Mouse (Mus musculus) stomach, embryonic 15.5 days (tissue): ENCODE measurements around the gene Lpcat1. TPM values are rescaled to one million over a fixed set of nuclear protein-coding genes. Genes with fewer than 3 reads are reported as not detected.

Experiments used
- ATAC-seq: fragments of 200-750 bp; cut with Nextera tagmentation; 2 replicates; pipeline ENCODE4 v1.8.0; 2017; ENCODE audit warnings: low read depth, moderate number of reproducible peaks, moderate TSS enrichment; ENCODE audit not compliant: insufficient read depth, low FRiP score
- H3K27ac ChIP-seq: fragments of 300-500 bp; sonication (generic); 2 replicates; pipeline ENCODE4 v1.5.1; 2015; ENCODE audit warnings: mild to moderate bottlenecking, inconsistent platforms
- H3K27me3 ChIP-seq: fragments of 300-500 bp; sonication (generic); replicated peaks from 2 replicates; pipeline ENCODE4 v1.6.1; 2015; ENCODE audit warnings: inconsistent platforms
- H3K36me3 ChIP-seq: fragments of 300-500 bp; sonication (generic); 2 replicates; pipeline ENCODE4 v1.6.1; 2015; ENCODE audit warnings: inconsistent platforms
- H3K4me1 ChIP-seq: fragments of 300-500 bp; sonication (generic); 2 replicates; pipeline ENCODE4 v1.6.1; 2015; ENCODE audit warnings: inconsistent platforms
- H3K4me2 ChIP-seq: fragments of 300-500 bp; sonication (generic); 2 replicates; pipeline ENCODE4 v1.6.1; 2015; ENCODE audit warnings: mild to moderate bottlenecking, inconsistent platforms
- H3K4me3 ChIP-seq: fragments of 300-500 bp; sonication (generic); replicated peaks from 2 replicates; pipeline ENCODE4 v1.5.1; 2015; ENCODE audit warnings: inconsistent platforms
- H3K9ac ChIP-seq: fragments of 300-500 bp; sonication (generic); 2 replicates; pipeline ENCODE4 v1.6.1; 2015; ENCODE audit warnings: inconsistent platforms
- H3K9me3 ChIP-seq: fragments of 300-500 bp; sonication (generic); 2 replicates; pipeline ENCODE4 v1.6.1; 2016; ENCODE audit warnings: inconsistent platforms
- WGBS: fragments of 180-500 bp; shearing (Covaris S2); methylation state at CpG from one replicate; pipeline ENCODE4 v1.1.7; 2015; 5-methylcytosine and 5-hydroxymethylcytosine counted together
- polyA plus RNA-seq: library from polyadenylated mRNA; unstranded; fragments of >200 nt; fragmentation: Nextera tagmentation; extraction: Ambion mirVana; gene quantifications from 2 replicates; pipeline ENCODE4 v1.2.1, GENCODE M21; 2015

Lpcat1 gene
- polyA plus RNA-seq = 26.8 and 33.6 TPM in 2 replicates

GRCm38 (mm10) chr13:73467034-73467420 is at the start of gene Lpcat1:
Gene Lpcat1 (plus strand): TSS chr13:73467197.
- no peaks in the 10 kb centered on the region for H3K36me3 ChIP-seq
- peak within 1 kb of the TSS; percentile 86 for H3K4me3 ChIP-seq
- H3K27ac ChIP-seq = peak within 1 kb of the TSS; percentile 97
- H3K4me1 ChIP-seq = peaks cover 18% of the 10 kb centered on the region; the same call in 1 of the 2 replicates
- H3K9me3 ChIP-seq = no peaks in the 10 kb centered on the region
- H3K27me3 ChIP-seq = no peaks in the 10 kb centered on the region
- WGBS = under 1% methylated on average over 35 of the region's 35 CpGs
- peak; percentile 95 for ATAC-seq
- peak within 1 kb of the TSS; percentile 79 for H3K9ac ChIP-seq
- H3K4me2 ChIP-seq = peak within 1 kb of the TSS; percentile 77

GRCm38 (mm10) chr13:73417478-73418220 is 49.3 kb upstream of the Lpcat1 start:
- Histone ChIP-seq H3K36me3 (no peaks in the 10 kb centered on the region), H3K4me1 (no peaks in the 10 kb centered on the region), H3K4me3 (no peak overlapping the region), H3K9me3 (no peaks in the 10 kb centered on the region), H3K9ac (no peak overlapping the region), H3K4me2 (no peak overlapping the region), H3K27me3 (no peaks in the 10 kb centered on the region), H3K27ac (no peak overlapping the region)
- ATAC-seq = no peak
- 35% methylated on average over 15 of the region's 15 CpGs for WGBS

- H3K4me1 ChIP-seq = no peaks in the 10 kb centered on the region
- H3K27me3 ChIP-seq = 0 out of 2 replicates have a peak, but pooled peaks cover 3% of the 10 kb centered on the region
- H3K27ac ChIP-seq = no peak overlapping the region
- no peak overlapping the region for H3K4me2 ChIP-seq
- WGBS = 70% methylated on average over 12 of the region's 12 CpGs
- no peak overlapping the region for H3K4me3 ChIP-seq
- no peak for ATAC-seq
- H3K9me3 ChIP-seq = no peaks in the 10 kb centered on the region
- no peak overlapping the region for H3K9ac ChIP-seq
- H3K36me3 ChIP-seq = no peaks in the 10 kb centered on the region
These were observed 48.7 kb upstream of the Lpcat1 start for GRCm38 (mm10) chr13:73418297-73418696.

- no peak for ATAC-seq
- Histone ChIP-seq H3K4me3 (no peak overlapping the region), H3K4me1 (no peaks in the 10 kb centered on the region), H3K9me3 (no peaks in the 10 kb centered on the region), H3K4me2 (no peak overlapping the region), H3K27me3 (0 out of 2 replicates have a peak, but pooled peaks cover 3% of the 10 kb centered on the region), H3K27ac (no peak overlapping the region), H3K9ac (no peak overlapping the region), H3K36me3 (no peaks in the 10 kb centered on the region)
- 71% methylated on average over 5 of the region's 5 CpGs for WGBS
These were observed 47.8 kb upstream of the Lpcat1 start for GRCm38 (mm10) chr13:73419244-73419643.

GRCm38 (mm10) chr13:73423043-73423442 is 44.0 kb upstream of the Lpcat1 start:
- WGBS = 59% methylated on average over 4 of the region's 4 CpGs
- no peak for ATAC-seq

GRCm38 (mm10) chr13:73425035-73425434 is 42.0 kb upstream of the Lpcat1 start:
- Histone ChIP-seq H3K27me3 (0 out of 2 replicates have a peak, but pooled peaks cover 7% of the 10 kb centered on the region), H3K9ac (no peak overlapping the region), H3K4me1 (no peaks in the 10 kb centered on the region), H3K4me3 (no peak overlapping the region), H3K36me3 (no peaks in the 10 kb centered on the region), H3K27ac (no peak overlapping the region), H3K4me2 (no peak overlapping the region), H3K9me3 (no peaks in the 10 kb centered on the region)
- ATAC-seq = no peak
- 63% methylated on average over 6 of the region's 6 CpGs for WGBS

More at GRCm38 (mm10) chr13:73423043-73423442, 44.0 kb upstream of the Lpcat1 start:
- Histone ChIP-seq H3K9ac (no peak overlapping the region), H3K4me2 (no peak overlapping the region), H3K9me3 (no peaks in the 10 kb centered on the region), H3K4me3 (no peak overlapping the region), H3K27me3 (0 out of 2 replicates have a peak, but pooled peaks cover 7% of the 10 kb centered on the region), H3K27ac (no peak overlapping the region), H3K4me1 (no peaks in the 10 kb centered on the region), H3K36me3 (no peaks in the 10 kb centered on the region)

GRCm38 (mm10) chr13:73425839-73426490 is 41.0 kb upstream of the Lpcat1 start:
- WGBS = 8% methylated on average over 11 of the region's 11 CpGs
- no peak overlapping the region for H3K4me3 ChIP-seq
- no peak overlapping the region for H3K4me2 ChIP-seq
- no peaks in the 10 kb centered on the region for H3K36me3 ChIP-seq
- no peaks in the 10 kb centered on the region for H3K4me1 ChIP-seq
- 0 out of 2 replicates have a peak, but pooled peaks cover 7% of the 10 kb centered on the region for H3K27me3 ChIP-seq
- no peak for ATAC-seq
- H3K9ac ChIP-seq = no peak overlapping the region
- H3K27ac ChIP-seq = no peak overlapping the region
- no peaks in the 10 kb centered on the region for H3K9me3 ChIP-seq

GRCm38 (mm10) chr13:73426587-73426986 is 40.4 kb upstream of the Lpcat1 start:
- no peak overlapping the region for H3K27ac ChIP-seq
- no peak overlapping the region for H3K9ac ChIP-seq
- ATAC-seq = no peak
- WGBS = 75% methylated on average over 4 of the region's 4 CpGs
- H3K27me3 ChIP-seq = 0 out of 2 replicates have a peak, but pooled peaks cover 7% of the 10 kb centered on the region
- H3K4me3 ChIP-seq = no peak overlapping the region
- H3K36me3 ChIP-seq = no peaks in the 10 kb centered on the region
- no peaks in the 10 kb centered on the region for H3K4me1 ChIP-seq
- no peaks in the 10 kb centered on the region for H3K9me3 ChIP-seq
- no peak overlapping the region for H3K4me2 ChIP-seq

GRCm38 (mm10) chr13:73429605-73430321 is 37.2 kb upstream of the Lpcat1 start:
- Histone ChIP-seq H3K27ac (no peak overlapping the region), H3K9ac (no peak overlapping the region), H3K36me3 (no peaks in the 10 kb centered on the region), H3K27me3 (0 out of 2 replicates have a peak, but pooled peaks cover 4% of the 10 kb centered on the region), H3K4me2 (no peak overlapping the region), H3K4me3 (no peak overlapping the region), H3K4me1 (no peaks in the 10 kb centered on the region), H3K9me3 (no peaks in the 10 kb centered on the region)
- no peak for ATAC-seq
- WGBS = 76% methylated on average over 6 of the region's 6 CpGs

GRCm38 (mm10) chr13:73432466-73433149 is 34.4 kb upstream of the Lpcat1 start:
- no peak overlapping the region for H3K9ac ChIP-seq
- ATAC-seq = no peak; the same call in 1 of the 2 replicates
- H3K9me3 ChIP-seq = no peaks in the 10 kb centered on the region
- no peak overlapping the region for H3K4me2 ChIP-seq
- H3K27ac ChIP-seq = no peak overlapping the region
- no peak overlapping the region for H3K4me3 ChIP-seq
- no peaks in the 10 kb centered on the region for H3K4me1 ChIP-seq
- no peaks in the 10 kb centered on the region for H3K27me3 ChIP-seq
- no peaks in the 10 kb centered on the region for H3K36me3 ChIP-seq
- WGBS = 75% methylated on average over 7 of the region's 7 CpGs

GRCm38 (mm10) chr13:73433681-73434535 is 33.1 kb upstream of the Lpcat1 start:
- ATAC-seq = no peak
- Histone ChIP-seq H3K27ac (no peak overlapping the region), H3K4me1 (no peaks in the 10 kb centered on the region), H3K36me3 (no peaks in the 10 kb centered on the region), H3K9me3 (no peaks in the 10 kb centered on the region), H3K9ac (no peak overlapping the region), H3K4me2 (no peak overlapping the region), H3K4me3 (no peak overlapping the region), H3K27me3 (no peaks in the 10 kb centered on the region)
- 70% methylated on average over 15 of the region's 15 CpGs for WGBS
